Mouse (Mus musculus): ENCODE measurements around the gene Pias1.

The Pias1 gene

DNA sequence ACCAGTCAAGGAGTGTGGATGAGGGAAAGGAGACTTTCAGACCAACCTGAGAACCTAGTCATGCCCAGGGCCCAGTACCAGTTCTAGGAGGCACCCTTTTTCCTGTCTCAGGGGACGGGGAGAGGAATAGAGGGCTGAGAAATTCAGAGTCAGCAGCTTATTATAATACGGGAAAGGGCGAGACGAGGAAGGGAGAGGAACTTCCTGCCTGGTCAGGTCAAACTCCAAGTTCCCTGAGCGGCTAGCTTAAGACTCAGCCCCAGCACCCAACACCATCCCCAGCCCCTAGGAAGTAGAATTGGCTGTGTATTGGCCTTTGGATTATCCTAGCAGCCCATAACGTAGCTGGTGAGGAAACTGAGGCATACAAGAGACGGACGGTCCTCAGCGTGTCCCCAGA, 130.5 kb downstream of the Pias1 start:
- no peak for DNase-seq (ENCODE audit: low spot score)

DNA sequence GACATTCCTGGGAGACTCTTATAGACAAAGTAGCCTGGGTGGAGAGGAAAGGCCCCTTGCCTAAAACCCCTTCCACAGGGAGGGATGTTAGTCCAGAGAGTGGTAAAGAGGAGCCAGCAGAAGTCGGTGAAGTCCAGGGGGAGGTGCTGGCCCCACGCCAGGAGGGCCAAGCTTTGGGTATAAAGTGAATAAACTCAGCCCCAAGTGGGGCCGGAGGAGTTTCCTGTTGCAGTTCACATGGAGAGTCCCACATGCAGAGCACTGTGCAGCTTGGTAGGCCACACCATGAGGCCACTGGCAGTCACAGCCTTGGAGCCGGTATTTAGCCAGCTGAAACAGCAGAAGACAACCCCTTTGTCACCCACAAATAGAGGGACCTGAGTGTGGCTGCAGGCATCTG, 133.2 kb downstream of the Pias1 start:
- DNase-seq (ENCODE audit: low spot score), result no peak

DNA sequence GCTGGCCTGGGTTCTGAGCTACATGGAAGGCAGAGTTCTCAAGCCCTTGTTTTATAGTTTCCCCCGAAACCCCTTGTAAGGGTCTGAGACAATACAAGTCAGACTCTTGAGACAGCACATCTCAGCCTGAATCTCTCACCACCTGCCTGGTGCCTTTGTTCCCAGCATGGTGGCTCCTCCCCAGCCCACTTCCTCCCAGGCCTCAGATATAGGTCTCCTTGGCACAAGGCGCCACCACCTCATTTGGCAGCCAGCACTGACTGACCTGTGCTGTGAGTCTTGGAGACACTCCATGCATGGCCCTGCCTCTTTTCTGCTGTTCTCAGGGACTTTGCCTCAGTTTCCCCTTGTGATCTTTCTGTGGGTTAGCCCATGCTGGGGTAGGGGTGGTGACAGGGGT, 136.2 kb downstream of the Pias1 start:
- no peak for DNase-seq (ENCODE audit: low spot score)

DNA sequence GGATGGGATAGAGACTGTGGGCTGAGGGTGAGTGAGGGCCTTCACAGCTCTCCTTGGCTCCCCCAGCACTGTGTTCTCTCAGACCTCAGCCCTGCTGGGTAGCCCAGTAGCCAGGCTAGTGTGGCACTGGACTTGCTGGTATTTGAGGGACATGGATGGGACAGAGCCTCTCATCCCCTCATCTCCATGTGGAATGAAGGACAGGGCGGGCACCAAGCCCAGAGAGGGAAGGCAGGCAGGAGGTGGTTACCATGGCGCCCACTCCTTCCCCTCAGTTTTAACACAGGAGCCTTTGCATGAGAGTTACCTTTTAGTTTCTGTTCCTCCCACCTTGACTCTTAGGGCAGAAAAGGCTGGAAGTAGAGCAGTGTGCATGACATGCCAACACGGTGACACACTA, 139.1 kb downstream of the Pias1 start:
- DNase-seq (ENCODE audit: low spot score), result no peak

DNA sequence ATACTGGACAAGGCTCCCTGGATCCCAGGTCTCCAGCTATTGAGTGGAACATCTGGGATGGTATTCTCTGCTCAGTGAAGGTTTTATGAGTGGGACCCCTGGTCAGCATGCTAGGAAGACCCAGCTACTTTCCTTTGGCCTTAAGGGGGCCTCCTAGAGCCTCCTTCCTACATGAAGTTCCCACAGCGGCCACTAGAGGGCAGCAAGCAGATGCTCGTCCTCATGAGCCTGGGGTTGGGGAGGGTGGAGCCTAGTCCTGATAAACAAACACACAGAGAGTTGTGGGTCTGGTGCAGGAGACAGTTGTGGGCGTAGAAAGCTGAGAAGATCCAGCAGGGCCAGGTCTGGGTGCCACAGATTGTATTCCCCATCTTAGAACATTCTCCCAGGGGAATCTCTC, 140.0 kb downstream of the Pias1 start:
- DNase-seq (ENCODE audit: low spot score), result peak; percentile 56

DNA sequence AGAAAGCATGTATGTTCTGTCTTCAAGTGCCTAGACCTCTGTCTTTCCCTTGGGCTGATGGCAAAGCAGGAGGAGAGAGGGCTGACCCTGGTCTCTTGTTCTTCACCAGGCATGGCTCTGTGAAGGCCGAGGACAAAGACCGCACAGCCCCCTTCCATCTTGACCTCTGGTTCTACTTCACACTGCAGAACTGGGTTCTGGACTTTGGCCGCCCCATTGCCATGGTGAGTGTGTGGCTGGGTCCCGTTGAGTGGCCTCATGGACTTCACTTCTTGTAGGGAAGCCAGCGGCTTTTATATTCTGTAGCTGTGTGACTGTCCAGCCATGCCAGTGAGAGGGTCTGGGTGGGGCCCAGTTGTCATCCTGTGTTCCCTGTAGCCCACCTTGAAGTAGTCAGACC, 143.3 kb downstream of the Pias1 start:
- no peak for DNase-seq (ENCODE audit: low spot score)

DNA sequence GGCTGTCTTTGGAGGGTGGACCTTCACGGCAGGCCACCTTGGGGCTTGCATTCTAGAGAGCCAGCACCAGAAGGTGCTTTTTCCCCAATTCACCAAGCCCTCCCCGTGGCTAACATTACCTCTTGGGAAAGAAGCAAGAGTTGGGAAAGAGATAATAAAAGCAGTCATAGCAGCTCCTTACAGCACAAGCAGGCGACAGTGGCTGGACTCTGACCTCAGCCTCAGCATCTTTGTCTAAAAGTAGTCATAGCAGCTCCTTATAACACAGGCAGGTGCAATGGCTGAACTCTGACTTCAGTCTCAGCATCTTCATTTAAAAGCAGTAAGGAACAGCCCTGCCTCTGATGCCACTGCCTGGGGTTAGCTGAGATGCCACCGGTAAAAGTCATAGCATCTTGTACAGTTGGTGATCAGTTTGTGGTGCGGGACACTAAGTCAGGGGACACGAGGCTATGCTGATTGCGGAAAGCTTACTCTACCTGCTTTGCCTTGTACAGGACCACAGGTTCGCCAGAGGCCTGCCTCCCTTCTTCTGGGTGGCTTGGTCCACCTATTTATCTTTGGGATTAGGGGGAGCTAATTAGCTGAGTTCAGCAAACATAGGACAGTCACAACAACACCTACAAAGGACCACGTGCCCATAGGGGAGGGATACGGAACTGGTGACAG, 144.2 kb downstream of the Pias1 start:
- no peak for DNase-seq (ENCODE audit: low spot score)

DNA sequence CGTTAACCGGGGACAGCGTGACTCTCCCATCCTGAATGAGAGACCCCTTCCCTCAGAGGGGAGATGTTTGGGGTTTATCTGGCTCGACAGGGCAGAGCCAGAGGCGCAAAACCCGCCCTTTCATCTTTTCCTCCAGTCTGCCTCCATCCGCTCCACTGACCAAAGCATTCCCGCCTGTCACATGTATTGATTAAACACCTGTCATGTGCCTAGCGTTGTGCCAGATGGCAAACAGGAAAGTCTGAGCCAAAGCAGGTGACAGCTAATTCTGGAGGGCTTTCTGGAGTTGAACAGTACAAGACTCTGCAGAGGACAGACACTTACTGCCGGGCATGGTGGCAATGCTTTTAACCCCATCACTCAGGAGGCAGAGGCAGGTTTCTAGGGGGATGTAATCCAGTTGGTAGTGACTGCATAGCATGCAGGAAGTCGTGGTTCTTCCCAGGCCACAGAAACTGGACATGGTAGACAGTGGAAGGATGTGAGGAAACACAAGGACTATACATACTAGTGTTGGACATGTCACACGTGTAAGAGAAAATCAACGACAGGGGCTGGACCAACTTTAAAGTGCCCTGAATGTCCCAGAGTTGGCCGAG, 148.5 kb downstream of the Pias1 start:
- no peak for DNase-seq (ENCODE audit: low spot score)

DNA sequence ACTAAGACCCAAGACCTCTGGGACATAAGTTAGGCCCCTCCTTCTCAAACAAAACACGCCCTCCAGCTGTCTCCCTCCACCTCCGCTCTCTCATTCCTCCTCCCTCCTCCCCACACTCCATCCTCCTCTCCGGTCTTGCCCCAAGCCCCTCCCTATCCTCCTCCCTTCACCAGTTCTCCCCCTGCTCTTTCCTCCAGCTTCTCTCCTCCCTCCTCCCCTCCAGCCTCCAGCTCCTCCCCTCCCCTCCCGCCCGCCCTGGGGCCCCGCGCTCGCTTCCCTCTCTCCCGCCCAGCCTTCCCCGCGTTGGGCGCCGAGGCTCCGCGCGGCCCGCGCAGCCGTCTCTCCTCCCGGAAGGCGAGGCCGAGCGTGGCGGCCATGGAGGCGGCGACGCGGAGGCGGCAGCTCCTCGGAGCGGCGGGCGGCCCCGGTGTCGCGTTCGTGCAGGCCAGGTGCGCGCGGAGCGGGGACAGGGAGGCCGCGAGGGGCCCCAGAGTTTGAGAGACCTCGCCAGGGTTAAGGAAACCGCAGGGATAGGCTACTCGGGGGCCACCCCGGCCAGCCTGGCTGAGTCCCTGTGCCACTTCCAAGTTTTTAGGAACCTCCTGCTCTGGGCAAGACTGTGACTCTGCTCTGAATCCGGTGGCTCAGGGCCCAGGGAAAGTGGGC, 149.1 kb downstream of the Pias1 start, which contains the start of gene Cln6:
TSS of gene Cln6 (plus strand) at position 280 of the 666 bp plus-strand sequence.
- DNase-seq (ENCODE audit: low spot score), result no peak

DNA sequence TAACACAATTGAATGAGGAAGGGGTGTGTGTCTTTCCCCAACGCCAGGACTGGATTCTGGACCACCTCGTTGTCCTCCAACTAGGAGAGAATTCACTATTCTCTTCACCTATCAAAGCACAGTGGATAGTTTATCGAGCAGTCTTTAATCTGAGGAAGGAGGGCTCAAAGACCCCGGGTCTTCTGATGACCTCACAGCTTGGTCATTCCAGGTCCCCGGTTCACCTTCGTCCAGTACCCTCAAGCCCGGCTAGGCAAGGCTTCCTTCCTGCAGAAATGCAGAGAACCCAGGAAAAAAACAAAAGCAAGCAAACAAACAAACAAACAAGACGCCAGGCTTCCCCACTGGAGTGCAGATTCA, 149.6 kb downstream of the Pias1 start:
- no peak for DNase-seq (ENCODE audit: low spot score)

DNA sequence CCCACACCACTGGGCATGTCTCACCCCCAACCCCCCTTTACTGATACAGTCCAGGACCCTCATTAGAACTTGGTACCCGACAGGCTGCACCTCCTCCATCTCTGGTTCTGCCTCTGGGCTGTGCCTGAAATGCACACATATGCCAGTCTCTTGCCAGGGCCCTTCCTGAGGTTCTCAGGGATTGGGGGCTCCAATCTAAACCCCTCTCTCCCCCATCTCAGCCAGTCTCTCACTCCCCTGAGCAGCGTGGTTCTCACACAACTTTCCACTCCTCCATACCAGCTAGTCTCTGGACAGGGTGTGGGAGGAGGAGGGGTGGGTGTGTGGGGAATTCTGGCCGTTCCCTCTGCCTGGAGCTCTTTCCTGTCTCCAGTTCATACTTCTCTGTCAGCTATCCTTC, 150.1 kb downstream of the Pias1 start:
- DNase-seq (ENCODE audit: low spot score), result no peak

DNA sequence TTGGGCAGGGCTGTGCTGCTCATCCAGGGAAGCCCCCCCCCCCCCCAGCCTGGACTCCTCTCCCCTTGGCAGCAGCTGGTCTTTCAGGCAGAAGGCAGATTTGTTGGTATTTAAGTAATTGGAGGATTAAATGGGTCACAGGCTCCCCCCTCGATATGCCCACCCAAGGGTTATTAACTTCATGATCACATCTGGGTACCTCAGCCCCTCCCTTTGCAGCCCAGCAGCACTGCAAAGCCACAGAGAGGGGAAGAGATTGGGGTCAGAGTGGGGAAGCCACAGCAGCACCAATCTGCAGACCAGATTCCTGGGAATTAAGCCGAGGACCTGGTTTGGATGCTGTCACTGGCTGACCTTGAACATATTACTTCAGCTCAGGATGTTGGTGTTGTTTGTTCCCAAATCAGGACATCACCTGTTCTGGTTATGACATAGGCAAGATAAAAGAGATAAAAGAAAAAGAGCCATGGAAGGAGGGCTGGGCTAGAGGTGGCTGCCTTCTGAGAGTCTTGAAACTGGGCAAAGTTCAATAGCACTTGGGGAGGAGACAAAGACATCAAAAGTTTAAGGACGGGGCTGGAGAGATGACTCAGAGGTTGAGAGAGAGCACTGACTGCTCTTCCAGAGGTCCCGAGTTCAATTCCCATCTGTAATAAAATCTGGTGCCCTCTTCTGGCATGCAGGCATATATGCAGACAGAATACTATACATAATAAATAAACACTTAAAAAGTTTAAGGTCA, 151.8 kb downstream of the Pias1 start:
- DNase-seq (ENCODE audit: low spot score), result no peak

DNA sequence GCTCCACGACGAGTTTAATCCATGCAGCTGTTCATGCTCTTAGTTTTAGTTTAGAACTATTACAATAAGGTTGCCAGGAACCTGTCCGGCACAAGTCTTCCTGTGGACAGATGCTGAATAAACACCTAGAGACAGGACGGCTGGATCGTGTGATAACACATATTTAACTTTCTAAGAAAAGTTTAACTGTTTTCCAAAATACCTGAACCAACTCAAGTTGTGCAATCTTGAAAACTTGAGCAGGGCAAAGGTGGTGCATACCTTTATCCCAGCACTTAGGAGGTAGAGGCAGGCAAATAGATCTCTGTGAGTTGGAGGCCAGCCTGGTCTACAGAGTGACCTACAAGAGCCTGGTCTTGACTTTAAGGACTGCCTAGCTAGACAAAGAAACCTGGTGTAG, 152.8 kb downstream of the Pias1 start:
- no peak for DNase-seq (ENCODE audit: low spot score)

DNA sequence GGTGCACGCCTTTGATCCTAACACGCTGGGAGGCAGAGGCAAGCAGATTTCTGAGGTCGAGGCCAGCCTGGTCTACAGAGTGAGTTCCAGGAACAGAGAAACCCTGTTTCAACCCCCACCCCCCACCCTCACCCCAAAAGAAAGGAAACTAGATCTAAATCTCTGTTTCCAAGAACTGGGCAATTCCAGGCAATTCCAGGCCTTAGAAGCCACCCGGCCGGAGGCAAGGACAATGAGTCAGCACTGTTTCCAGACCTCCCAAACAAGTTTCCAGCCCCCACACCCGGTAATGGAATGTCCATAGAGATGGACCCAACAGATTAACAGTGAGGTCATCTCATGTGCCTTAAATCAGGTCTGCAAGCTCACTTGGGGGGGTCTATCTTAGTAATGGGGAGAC, 157.8 kb downstream of the Pias1 start:
- no peak for DNase-seq (ENCODE audit: low spot score)

DNA sequence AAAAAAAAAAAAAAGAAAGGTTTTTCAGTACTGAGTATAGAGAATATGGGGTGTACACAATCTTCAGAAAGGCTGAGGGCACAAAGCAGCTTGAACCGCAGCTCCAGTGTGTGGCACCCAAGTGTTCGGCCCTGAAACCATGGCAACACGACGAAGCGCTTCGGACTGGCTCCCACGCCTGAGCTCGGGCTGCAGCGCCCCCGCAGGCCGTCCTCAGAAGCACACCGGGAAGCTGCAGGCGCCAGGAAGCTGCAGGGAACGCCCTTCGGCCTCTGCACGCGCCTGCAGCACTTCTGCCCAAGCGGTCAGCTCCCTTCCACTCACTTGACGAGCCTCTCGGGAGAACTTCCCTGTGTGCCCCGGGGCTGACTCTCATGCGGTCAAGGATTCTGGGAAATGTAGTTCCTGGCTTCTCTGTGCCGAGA, 159.1 kb downstream of the Pias1 start:
- DNase-seq (ENCODE audit: low spot score), result peak; percentile 90

Measured in urinary bladder, postnatal 10 days (tissue).